Mouse (Mus musculus) inflammation-experienced regulatory T-cells, adult 6 months (primary cell): ENCODE data around the gene Inka2. TPM values are rescaled to one million over a fixed set of nuclear protein-coding genes. Genes with fewer than 3 reads are reported as not detected.
A peak's percentile ranks its signal among the peaks of the same experiment; 100 is the strongest.

Experiments used
- ATAC-seq: one replicate; pipeline ENCODE4 v1.8.0; 2017
- polyA plus RNA-seq, 3 experiments: library from polyadenylated mRNA; unstranded; fragments of 100-300 nt; shearing (Covaris generic); gene quantifications; one replicate each; pipeline ENCODE4 v1.2.1; 2017

Inka2 gene
- polyA plus RNA-seq = 1 to 10 TPM; 1.5 to 2.0 (median 1.8) TPM

DNA sequence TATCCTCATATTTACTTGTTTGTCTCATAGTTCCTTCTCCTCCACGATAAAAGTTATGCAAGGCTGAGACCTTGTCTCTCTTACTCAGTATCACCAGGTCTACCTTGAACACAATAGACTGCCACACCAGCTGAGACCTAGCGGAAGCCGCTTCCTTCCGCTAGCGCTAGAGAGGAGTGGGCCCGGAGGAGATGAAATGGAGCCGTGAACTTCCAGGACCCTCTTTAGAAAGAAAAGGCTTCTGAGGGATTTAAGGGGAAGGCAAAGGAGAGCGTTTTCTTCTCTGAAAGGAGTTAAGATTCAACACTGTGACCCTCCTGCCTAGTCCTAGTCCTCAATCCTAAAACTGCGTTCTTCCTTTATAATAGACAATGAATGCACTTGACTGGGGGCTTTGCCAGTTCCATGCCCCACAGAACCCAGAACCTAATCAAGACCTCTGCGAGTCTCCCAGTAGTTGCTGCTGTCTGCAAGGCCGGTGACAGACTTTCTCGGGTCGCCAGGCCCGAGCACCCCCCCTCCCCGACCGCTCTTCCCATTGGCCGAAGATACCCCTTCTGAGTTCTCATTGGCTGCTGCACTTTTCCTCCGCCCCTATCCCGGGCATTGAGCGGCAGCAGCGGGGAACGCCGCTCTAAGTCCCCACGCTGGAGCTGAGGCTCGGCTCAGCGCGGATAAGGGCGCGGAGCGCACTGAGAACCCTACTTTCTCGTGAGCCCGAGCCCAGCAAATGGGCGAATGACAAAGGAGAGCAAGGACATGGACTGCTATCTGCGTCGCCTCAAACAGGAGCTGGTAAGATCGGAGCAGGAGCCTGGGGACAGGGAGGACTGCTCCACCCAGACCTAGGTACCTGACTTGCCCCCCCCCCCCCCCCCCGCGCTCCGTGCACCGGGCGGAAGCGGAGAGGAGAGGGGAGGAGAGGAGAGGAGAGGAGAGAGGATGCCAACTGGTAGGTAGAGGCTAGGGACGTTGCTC, at the start of gene Inka2:
Gene Inka2, plus strand, starts transcription at position 569 of the 978 bp plus-strand sequence.
- peak; percentile 85 for ATAC-seq

DNA sequence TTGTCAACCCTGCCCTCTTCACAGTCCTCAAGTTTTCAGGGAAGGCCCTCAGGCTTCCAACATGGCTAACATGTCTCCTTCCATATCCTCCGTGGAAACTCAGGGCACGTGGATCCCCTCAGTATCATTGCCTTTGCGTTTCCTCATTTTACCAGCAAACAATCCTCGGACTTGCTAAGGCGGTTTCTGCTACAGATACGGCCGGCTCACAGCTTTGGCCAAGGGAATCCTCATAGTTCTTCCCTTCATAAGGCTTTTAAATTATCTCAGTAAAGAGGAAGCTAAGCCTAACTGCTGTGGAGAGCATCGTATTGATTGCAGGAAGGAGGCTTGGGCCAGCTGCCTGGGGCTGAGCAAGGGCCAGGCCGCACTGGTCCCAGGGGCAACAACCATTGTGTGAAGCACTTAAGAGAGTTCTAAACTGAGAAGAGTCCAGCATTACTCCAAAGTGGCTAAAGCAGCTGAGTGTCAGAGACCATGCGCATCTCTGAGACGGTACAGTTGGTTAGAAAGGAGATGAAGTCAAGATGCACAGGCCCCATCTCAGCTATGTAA, 49.3 kb upstream of the Inka2 start:
- no peak for ATAC-seq

DNA sequence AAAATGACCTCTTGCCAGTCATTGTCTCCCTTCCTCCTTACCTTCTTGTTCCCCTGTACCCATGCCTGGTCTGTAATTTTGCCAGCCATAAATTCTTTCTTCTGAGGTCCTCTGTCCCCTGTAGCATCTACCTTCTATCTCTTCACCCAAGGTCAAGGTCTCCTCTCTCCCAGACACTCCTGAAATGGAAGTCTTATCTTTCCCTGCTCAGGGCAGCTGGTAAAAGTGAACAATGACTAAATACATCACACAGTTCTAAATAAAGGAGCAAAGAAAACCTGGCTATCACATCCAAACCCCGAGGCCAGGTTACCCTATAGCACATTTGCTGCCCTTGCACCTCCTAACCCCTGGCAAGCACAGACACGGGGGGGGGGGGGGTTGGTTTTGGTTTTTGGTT, 43.9 kb upstream of the Inka2 start:
- ATAC-seq = no peak

DNA sequence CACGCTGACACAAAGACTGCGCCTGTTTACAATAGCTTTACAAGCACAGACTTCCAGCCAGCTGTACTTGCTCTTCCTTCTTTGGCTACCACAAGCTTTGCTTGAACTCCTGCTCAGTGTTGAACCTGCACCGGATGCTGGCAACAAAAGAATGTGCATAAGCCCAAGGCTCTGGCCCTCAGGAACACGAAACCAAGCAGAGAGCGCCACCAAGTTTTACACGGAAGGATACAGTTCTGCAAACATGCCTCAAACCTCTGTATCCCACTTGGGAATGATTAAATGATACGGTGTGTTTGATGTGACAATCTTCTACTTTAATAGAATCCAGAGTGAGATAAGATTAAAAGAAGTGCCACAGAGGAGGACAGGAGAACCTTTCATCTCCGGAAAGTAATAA, 41.4 kb upstream of the Inka2 start:
- no peak for ATAC-seq

DNA sequence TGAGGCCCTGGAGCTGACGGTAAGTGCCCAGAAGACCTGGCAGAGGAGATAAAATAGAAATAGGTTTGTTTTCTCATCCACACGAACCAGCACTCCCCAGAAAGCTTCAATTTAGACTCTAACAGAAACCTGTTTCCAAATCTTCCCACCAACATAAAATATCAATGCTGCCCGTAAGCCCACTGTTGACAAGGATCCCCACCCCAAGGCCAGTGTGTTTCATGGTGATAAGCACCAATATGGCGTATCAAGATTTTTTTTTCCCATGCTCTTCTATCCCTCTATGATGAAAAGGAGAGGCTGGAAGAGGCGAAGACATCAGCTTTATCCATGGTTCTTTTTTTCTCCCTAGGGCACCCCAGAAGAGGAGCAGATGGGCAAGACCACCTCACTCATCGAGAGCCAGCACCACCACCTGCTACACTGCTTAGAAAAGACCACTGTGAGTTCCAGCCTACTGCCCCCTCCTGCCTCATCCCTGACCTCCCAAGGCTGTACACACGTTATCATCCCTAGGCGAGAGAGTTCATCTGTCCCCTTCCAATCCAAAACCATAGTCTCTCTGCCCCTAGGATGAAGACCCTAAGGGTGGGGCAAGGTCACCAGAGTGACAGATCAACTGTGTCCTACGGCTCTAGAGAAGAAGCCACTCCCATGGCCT, 39.2 kb upstream of the Inka2 start:
- ATAC-seq = no peak

DNA sequence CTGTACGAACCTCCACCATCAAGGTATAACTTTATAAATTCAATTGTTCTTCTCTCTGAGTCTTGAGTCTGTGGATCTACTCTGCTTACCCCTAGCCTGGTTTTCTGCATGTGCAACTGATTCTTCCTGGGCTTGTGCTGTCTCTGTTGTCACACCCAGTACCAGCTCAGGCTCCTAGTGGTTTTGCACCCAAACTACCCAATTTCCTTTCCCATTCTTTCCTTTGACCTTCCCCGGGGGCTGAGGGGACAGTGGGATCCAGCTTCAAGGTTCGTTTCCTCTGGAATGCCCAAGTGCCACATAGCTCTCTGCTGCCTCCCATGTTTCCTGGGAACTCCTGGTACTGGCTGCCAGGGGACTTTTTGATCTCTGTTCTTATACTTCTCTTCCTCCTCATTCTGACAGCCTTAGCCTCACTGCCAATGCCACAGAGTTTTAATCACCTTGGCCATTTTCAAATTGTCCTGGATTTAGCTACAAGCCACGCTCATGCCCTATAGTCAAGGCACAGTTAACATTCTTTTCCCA, 37.3 kb upstream of the Inka2 start:
- ATAC-seq = no peak

DNA sequence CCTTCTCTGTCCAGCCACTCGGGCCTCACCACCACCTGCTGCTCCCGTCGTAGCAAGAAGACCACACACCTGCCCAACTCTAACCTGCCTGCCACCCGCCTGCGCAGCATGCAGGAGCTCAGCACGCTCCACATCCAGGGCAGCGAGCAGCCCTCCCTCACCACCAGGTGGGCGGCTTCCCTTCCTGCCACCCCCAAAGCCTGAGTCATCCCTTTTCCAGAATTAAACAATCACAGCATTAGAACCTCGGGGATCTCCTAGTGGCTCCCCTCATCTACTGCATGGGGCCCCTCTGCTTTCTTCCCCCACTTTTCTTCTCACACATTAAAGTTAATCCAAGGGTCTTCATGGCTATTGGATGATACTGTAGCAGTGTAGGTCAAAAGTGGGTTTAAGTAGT, 36.2 kb upstream of the Inka2 start:
- ATAC-seq = no peak

DNA sequence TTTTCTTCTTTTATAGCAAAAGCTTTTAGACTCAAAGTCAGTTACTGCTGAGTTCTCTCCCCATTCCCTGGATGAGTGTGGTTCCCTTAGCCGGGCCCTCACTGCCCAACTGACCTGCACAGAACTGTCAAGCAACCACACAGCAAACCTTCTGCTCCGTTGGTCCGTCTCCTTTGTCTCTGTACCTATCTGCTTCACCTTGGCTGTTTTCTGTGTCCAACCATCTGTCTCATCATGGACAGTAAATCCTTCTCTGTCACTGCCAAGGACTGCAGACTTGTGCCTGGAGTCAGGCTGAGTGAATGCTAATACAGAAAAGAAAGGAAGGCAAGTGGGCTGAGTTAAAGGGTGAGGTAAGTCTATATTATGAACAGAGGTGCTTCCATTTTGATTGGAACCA, 34.6 kb upstream of the Inka2 start:
- ATAC-seq = no peak

DNA sequence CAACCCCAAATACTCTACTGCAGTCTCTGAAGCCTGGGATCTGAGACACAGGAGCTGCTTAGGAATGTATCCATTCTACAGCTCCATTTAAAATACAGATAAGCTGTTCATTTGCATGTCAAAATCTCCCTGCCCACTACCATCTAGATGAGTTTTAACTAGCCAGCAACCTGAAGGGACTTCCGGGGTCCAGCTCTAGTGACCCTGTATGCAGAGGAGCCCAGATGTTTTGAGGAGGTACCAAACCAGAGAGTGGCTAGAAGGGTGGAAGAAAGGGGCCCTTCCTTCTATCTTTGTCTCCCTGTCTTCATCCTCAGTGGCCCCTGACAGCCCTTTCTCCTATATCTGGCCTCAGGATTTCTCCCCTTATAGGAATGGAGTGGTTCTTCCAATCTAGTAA, 33.6 kb upstream of the Inka2 start:
- no peak for ATAC-seq

DNA sequence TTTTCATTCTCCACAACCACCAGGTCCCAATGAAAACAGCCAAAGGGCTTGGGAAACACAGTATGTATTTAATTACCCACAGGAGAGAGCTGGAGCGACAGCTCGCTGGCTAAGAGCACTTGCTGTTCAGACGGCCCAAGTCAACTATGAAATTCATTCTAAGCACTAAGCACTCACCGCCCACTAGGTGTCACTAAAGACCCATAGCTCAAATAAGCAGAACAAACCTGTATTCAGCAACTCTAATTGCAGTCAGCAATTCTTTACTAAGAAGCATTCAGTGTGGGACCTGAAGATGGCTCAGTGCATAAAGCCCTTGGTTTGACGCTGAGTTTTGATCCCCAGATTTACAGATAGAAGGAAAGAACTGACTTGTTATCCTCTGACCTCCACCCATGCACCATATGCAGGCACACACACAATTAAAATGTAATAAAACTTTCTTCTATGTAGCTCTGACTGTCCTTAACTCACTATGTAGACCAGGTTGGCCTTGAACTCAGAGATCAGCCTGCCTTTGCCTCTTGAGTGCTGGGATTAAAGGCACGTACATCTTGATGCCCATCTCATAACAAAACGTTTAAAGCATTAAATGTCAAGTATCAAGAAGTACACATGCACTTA, 29.7 kb upstream of the Inka2 start:
- ATAC-seq = peak; percentile 85

DNA sequence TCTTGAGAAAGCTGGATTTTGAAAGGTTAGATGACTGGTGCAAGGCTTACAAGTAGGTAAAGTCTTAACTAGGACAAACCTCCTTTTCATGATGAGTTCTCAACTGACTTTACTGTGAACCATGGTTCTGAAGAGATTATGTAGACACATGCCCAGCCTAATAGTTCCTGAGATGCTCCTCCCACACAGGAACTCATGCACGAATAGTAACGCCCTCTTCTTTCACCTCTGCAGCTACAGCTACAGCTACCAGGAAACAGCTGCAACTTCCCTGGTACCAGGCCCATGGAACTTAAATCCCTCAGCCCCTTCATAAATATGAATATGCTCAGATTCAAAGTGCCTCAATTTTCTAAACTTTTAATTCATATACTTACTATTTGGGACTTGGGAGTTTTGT, 28.5 kb upstream of the Inka2 start:
- ATAC-seq = peak; percentile 61

DNA sequence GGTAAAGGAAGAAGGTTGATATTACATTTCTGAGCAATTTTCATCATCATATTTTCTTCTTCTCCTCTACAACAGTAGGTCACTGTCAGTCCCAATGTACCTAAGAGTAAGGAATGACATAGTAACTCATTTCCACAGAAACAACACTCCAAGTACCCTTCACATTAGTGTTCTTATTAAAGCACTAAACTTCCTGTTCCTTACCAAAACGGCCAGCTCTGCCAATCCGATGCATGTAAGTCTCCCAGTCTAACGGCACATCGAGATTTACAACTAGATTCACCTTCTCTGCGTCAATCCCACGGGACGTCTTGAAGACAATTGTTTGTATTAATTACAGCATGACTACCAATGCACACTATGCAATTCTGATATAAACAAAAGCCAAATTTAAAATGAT, 24.1 kb upstream of the Inka2 start:
- no peak for ATAC-seq

DNA sequence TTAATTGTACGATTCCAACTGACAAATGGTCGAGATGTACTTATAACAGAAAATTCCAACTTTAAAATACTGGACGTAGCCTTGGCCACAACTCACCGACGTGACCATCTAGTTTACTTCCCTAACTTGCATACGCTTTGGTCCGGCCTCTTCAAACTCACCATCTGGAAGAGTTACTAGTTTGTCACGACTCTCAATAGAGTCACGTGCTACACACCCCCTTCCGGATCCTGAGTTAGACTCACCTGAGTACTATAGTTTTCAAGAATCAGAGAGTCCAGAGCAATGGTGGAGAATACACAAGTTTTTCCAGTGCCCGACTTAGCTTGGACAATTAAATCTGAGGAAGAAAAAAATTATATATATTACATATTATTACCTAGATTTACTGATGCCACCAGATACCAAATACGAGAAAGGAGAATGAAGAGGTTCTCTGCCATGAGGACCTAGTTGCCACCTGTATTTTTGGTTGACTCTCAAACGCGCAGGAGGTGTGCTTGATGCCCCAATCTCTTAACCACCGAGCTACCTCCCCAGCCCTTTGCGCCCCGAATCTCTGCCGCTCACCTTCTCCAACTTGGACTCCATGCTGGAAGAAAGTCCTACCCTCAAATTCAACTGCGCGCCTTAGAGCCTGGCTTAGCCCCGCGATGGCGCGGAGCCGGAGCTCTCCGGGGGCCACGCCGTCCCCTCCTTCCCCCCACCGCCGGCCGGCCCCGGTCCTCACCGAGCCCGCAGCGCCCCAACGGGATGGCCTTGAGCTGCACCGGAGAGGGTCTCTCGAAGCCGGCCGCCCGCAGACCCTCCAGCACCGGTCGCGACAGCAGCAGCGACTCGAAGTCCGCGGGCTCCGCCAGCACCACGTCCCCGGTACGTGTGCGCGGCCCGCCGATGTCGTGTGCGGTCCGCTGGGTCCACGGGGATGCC, 17.7 kb upstream of the Inka2 start:
- no peak for ATAC-seq

DNA sequence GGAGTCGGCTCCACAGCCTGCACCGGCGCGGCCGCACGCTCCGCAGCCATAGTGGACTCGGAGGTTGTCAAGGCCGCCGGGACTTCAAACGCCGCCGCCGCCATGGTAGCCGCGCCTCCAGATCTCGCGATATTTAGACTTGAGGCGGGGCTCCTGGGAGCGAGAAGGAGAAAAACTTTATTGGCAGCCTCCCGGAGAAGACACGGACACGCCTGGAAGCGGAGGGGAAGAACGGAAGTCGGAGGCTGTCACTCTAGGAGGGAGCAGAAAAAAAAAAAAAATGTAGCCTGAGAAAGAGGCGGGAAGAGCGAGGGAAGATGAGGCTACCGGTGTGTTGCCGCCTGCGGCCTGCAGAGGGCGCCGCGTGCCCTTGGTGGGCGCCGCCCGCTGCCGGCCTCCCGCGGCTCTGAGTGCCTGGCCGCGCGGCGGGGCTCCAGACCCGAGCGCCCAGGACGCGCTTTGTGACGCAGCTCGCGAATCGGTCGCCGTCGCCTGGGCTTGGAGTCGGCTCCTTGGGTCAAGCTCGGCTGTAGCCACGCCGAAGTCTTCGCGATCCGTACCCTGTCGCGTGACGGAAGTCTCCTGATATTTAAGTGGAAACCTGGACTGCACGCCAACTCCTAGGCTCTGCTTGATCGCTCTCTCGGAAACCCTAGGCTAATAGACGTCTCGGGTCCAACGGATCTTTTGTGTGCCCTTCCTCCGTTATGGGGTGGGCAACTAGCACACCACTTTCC, 16.9 kb upstream of the Inka2 start, which contains the start of gene Ddx20:
Gene Ddx20, minus strand, starts transcription at position 251 of the 737 bp plus-strand sequence.
- ATAC-seq = peak; percentile 92

DNA sequence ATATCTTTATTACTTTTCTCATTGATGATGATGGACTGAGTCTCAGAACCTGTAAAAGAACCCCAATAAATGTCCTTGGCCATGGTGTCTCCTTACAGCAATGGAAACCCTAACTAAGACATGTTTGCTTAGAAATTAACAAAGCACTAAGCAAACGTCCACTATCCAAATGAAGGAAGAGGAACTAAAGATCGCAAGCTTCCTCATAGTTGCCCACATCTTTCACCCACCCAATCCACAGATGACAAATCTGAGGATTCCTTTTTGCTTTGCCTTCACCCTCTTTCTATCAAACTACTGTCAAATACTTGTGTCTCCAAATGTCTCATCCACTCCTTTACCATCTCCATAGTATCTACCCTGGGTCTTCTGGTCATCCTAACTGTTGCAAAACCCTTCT, 15.9 kb upstream of the Inka2 start:
- ATAC-seq = no peak

DNA sequence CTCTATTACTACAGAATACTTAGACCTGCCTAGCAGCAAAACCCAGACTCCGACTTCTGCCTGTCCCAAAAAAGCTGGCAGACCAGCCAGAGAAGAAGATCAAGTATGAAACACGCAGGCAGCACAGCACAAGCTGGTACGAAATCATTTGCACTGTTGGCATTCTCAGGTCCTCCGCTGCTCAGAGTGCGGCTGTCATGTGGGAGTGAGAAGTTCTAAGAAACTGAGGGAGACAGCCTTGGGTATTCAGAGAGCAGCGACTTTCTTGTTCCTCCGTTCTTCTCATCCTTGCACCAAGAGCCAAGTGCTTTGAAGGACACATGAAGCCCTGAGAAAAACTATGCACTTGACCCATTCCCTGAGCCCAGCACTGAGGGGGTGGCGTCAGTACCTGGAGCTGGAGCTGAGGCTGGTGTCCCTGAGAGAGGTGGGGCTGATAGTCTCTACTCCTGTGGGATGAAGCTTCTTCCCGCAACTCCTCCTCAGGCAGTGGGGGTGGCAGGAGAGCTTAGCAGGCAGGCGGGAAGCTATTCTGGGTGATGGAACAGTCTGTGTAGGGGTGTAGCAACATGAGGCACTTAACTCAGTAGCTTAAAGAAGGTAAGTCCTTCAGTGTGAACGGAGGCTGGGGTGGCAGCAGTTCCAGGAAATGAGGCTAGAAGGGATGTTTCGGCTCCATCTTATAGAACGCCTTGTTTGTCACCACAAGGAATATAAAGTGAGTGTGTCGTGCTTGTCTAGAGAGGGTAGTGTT, 10.9 kb upstream of the Inka2 start:
- no peak for ATAC-seq

DNA sequence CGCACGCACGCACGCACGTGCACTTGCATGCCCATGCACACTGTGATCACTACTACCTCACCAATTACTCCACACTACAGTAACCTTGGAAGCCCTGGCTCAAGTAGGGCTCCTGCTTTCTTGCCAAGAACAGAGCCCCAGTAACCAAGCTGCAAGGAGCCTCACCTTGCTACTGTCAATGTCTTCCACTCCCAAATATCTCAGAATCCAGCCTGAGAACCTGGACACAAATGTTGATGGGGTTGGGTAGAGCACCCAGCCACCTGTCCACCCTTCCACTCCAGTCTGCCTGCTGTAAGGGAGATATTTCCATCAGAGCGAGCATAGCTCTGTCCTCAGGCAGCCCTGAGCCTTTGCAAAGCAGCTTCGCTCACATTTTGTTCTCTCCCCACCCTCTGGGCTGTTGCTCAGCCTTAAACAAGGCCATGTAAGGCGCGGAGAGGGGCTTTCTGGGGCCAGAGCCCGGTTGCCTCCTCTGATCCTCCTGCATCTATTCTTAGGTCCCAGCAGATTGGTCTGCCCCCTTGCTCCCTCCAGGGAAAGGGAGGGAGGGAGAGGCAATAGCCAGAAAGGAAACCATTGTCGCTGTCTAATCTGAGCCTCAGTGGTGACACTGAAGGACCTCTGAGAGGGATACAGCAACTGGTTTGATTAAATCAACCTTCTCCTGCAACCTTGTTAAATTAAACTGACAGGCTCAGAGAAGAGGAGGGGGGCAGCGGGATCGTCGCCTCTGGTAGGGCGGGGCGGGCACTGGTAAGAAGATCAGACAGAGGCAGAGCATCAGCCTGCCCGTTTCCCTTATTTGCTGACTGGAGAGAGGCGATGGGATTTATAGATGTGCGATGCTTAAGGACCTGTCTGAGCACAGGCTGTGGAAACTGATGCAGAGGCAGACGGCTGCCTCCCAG, 8.7 kb upstream of the Inka2 start:
- no peak for ATAC-seq

DNA sequence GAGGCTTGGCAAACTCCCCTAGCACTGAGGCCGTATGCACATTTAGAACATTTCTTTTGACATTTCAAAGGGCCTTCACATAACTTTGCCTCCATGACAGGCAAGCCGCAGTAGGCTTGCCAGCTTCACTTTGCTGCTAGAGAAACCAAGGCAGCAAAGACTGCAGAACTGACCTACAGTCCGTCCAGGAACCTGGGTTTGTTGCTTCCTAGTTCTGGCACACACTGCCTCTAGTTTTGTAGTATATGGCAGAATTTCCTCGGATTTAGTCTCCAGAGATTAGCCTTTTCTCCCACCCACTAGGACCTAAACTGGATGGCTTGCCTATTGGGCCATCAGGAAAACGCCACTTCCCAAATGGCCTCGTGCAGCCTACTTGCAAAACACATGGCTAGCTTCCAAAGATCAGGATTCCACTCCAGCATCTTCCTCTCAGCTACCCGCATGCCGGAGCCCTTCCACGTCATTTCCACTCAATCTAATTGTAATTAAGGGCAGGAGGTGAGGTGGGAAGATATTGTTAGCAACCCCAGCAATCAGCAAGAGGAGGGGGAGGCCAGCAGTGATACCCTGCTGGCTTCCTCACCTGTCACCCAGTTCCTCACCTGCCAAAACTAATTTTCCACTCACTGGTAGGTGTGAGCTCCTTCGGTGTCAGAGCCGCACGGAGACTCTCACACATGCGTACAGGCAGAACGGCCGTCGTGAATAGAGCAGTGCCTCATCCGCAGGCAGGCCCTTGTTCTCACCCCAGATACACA, 7.8 kb upstream of the Inka2 start:
- no peak for ATAC-seq

DNA sequence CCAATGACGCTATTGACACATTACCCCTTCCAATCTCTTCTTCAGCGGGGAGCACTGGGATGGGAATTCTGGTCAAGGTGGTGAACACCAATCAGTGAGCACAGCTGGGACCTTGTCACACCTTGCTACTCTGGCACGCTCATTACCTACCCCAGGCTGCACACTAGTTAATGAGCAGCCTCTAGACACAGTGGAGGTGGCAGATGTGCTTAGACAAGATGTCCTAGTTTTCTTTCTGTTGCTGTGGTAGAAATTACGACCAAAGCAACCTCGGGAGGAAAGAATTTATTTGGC, 7.3 kb upstream of the Inka2 start:
- ATAC-seq = no peak
